Mouse (Mus musculus): ENCODE measurements around the gene Fam192a.

Fam192a gene

GRCm38 (mm10) chr8:94569419-94569818 is 32.4 kb downstream of the Fam192a start:
- no peak for DNase-seq

DNA sequence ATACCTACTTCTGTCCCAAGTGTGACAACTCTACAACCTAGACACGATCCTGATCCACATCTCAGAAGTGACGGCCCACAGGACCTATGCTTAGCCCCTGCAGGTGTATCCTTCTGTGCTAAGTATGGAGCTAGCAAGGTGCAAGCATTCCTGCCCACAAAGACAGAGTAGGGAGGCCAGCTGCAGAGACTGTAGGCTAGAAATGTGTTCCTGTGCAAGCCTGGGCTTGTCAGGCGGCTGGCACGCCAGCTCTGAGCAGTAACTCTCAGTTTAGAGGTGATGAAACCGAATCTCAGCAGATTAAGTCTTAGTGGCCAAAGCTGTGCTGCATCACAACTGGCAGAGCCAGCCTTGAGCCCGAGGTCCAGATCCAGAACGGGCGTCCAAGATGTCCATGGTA is 33.7 kb downstream of the Fam192a start:
- DNase-seq: no peak

DNA sequence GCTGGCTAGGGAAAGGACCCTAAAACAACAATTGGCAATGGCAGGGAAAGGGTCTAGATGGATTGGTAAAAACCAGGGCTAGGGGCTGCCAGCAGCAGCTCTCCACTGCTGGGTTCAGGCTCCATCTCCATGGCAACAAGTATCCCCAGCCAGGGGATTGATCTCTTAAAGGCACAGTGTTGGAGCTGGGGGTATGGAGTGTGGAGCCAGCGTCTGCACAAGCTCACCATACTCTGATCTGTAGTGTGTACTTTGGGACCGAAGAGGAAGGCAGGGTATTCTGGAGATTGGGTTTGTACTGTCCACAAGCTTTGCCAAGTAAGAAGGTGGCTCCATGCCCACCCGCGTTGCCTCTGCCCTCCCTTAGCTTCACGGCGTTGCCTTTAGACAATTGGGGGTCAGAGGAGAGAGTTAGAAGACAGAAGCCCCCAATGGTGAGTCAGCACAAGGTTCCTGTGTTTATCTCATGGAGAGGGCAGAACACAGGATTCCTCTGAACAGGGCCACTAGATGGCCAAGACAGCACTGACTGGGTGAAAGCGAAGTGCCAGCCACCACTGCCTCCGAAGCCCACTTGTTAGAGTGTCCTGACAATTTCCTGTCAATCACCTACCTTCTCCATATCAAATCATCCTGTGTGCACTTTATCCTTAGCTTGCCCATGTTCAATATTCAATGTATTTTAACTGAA is 34.5 kb downstream of the Fam192a start:
- no peak for DNase-seq

DNA sequence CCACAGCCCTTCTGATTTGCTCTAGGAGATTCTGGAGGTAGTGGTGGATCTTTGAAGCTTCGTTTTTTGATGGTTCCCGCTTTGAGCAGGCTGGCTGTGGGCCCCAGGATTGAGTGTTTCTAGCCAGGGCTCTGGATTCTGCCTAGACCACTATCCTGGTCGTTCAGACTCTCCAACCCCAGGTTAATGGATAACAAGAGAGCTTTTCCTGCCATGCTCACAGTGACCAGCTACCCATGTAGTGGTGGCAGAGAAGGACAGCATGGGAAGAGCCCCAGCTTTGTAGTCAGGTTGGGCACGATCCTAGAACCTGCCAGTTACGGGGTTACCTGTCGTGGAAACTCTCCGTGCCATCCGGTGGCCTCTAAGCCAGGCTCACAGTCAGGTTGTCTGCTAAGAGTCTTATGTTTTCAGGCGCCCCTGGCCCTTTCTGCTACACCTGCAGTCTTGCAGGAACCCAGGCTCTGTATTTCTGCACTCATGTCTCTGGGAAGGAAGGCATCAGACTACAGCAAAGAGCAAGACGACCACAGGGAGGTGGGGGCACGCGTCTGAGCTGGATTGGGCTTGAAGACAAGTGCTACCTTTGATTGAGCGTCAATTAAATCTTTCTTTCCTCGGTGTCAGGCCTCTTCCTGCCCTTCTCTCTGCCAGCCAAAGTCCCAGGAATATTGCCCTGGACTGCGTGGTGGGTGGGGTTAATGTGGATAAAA is 35.2 kb downstream of the Fam192a start:
- no peak for DNase-seq

DNA sequence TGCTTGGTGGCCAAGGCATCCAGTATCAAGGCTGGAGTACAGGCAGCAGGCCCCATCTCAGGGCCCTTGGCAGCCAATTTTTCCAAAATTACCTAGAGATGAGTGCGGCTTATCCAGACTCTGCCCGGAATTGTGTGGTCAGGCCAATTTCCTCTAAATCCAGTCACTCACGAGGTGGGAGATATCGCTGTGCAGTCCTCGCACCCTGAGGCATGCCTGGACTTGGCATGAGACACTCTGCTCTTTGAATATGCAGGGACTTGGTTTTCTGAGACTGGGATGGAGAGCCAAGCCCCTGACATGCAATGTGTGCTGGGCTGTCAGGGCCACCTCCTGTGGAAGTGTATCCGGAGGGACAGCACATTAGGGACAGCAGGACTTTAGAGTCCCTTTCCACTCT is 35.8 kb downstream of the Fam192a start:
- DNase-seq: no peak

DNA sequence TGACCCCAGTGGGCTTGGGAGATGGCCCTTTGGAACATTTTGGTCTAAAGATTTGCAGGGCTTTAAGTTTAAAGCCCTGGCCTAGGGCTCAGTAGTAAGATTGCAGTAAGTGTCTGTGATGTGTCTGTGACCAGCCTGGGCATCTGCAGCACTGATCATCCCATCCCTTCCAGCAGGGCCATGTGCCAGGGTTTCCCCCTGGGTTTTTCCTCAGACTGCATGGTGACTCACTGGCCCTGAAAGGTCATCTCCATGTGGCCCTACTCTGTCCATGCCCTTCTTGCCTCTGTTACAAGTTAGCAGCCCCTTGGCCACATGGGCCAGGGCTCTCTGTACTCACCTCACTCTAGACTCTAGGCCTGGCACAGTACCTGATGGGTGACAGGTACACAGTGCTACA is 37.4 kb downstream of the Fam192a start:
- DNase-seq: no peak

DNA sequence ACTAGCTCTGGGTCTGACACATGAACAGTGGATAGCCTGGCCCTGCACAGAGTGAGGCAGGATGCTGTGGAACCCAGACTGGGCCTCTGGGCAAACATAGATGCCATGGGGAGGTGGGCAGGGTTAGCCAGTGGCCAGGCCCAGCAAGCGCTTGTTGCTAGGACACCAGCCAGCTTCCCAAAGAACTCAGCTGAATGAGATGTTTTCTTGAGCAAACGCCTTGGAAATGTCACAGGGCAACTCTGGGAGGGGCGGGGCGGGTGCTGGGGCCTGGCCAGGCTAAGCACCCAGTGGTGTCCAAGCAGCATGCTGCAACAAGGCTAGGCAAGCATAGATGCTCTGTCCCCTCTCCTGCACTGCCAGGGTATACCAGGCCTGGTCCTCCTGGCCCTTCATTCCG is 40.5 kb downstream of the Fam192a start:
- no peak for DNase-seq

DNA sequence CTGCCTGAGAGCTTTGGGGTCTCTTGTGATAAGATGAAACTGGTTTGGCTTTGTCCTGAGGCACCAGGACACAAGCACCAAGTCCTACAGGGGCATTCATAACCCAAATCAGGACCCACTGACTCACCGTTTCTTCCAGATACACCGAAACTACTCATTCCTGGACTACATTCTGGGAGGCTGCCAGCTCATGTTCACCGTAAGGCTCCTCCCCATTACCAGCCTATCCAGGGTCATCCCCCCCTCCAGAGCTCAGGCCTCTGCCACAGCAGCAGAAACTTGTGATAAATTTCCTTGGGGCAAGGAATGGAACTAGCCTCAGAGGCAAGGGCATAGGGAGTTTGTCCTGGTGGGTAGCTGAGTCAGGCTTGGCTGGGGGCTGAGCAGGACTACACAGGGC is 44.5 kb downstream of the Fam192a start:
- DNase-seq: no peak

DNA sequence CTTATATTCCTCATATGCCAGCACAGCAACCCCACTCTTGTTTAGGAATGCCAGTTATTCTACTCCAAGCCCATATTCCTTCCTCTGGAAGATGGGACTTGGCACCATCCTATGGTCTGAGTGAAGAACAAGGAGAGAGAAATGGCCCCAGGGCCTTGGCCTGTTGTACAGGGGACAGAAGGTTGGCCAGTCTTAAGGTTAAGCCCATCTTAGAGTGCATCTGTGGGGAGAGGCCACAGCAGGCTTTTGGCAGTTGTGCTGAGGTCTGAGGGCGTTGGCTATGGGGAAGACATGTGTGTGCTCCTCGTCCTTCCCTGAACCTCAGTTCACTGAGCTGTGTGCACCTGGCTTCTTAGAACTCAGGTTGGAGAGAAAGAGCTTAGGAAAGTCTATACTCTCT is 49.1 kb downstream of the Fam192a start:
- DNase-seq: no peak

DNA sequence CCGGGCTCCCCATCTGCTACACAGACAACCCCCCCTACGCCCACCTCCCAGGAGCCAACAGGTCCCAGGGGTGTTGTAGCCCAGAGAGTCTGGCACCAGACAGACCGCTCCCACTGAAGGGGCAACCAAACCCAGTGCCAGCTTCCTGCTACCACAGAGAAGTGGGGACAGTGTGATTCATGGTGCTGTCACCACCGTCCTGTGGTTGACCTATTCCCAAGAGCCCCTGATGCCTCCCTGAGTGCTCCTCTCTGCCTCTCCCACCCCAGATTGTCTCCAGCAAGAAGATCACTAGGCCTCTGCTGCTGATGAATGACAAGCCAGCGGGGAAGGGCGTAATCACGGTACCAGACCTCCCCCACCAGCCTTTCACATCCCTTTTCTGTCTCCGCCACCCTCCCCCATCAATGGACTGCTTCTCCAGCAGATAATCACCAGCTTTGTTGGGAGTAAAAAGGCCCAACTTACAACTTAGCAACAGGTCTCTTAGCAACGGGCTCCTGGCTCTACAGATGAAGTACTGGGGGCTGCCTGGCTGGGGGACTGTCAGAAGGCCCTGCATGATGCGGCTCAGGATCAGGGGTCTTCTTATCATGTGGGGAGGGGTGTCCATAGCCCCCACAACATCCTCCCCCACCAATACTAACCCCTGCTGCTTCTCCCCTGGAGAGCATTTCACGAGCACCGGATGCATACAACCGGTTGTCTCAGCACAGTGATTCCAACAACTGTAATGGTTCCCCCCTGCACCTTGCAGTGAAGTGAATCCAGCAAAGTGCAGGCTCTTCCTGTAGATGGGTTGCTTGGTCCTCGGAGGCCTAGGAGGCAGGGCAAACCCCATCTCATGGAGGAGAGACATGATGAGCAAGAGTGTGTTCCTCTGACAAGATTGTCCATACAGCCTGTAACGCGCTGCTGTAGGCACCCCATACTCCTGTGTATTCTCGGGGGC is 50.0 kb downstream of the Fam192a start:
- peak; percentile 58 for DNase-seq

- no peak for DNase-seq
These were observed 51.8 kb downstream of the Fam192a start for GRCm38 (mm10) chr8:94549998-94550397.

DNA sequence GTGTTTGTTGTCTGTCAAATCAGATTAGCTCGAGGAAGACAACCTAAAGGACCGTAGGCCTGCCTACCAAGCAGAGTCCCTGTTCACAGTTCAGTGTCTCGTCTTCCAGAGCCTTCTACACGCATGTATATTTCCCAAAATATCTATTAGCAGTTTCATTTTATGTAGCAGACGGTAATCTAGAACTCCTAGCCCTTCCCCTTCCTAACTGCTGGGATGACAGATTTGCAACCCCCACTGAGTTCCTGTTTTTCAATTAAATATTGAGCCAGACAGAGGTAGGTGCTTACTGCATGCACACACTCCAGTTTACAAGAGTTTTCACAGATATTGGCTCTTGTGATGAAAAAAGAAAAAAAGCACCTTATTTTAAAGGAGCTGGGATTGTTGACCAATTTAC is 52.3 kb downstream of the Fam192a start:
- no peak for DNase-seq

DNA sequence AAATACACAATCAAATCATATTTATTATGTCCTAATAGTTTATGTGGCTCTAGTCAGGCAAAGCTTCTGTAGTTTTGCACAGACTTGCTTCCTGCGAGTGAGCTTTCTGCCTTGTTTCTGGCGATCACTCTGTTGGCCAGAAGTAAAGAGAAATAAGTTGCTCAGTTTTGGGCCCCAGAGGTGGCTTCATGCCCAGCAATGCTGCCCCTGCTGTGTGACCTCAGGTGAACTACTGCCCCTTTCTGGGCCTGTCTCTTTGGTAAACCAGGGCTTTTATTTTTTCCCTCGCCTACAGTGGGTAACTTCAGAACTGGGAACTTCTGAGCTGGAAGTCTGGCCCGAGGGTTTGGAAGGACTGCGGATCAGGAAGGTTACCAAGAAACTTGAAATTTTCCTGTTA is 52.8 kb downstream of the Fam192a start:
- no peak for DNase-seq

DNA sequence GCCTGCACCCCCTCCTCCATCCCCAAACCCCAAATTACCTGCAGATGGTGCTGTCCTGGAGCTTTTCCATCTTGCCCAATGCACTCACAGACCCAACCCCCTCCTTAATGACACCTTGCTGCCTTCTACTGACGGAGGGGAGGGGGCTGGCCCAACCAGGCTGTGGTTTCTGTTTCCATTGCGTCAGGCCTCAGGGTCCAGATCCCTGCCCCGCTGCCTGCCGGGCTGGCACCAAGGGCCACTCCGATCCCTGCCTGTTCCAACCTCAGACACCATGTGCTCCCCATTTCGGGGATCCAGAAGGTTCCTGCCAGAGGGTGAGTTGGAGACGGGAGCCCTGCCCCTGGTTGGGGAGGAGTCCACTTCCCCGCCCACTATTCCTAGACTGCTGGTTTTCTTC is 57.8 kb downstream of the Fam192a start:
- no peak for DNase-seq

DNA sequence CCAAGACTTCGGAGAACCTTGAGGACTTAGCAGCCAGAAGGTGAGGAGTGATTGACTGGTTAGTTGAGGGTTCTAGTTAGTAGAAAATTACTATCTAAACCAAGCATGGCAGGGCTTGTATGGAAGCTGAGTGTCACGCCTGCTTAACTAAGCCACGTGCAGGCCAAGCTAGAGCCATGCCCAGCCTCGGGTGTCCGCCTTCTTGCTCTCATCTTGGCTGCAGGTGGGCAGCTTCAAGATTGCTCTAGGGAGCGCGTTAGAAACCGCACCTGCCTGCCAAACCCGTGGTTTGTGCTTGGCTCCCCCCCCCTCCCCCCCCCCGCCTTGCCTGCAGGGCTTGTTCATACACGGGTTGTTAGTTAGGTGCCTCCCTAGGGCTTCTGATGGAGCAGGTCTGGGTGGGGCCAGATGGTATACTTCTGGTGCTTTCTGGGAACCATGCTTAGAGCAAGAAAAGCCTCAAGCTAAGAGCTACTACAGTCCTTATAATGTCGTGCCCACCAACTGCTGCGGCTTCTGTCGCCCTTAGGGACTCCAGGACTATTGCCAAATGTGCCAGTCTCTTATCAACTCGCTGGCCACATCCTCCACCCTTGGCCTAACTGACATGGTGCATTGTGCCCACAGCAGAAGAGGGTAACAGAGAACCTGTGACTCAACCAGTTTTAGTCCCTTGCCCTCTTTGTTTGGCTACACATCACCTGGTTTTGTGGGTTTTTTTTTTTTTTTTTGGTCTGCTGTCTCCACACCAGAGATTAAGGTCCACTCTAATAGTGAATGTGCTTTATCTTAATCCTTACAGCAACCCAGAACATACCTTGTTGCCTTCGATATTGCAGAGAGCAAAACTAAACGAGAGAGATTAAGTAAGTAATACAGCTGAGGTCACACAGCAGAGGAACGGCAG is 60.7 kb downstream of the Fam192a start:
- no peak for DNase-seq

- DNase-seq: no peak
These were observed 61.8 kb downstream of the Fam192a start for GRCm38 (mm10) chr8:94540025-94540424.

DNA sequence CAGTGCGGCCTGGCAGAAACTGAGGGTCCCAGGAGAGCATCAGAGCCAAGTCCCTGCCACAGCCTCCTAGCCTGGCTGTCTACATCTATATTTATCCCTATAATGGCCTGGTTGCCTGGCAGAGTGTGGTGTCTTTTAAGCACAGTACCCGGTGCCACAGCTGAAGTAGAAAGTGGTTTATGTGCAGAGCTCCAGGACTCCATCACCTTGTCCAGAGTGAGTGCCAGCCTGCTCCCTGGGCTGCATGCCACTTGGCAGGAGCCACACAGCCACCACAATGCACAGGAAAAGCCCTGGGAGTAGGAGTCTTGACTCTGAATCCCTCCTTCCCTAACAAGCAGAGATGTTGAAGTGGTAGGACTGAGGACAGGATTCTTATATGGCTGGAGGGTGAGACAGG is 64.3 kb downstream of the Fam192a start:
- DNase-seq: no peak

GRCm38 (mm10) chr8:94535631-94536030 is 66.2 kb downstream of the Fam192a start:
- no peak for DNase-seq

DNA sequence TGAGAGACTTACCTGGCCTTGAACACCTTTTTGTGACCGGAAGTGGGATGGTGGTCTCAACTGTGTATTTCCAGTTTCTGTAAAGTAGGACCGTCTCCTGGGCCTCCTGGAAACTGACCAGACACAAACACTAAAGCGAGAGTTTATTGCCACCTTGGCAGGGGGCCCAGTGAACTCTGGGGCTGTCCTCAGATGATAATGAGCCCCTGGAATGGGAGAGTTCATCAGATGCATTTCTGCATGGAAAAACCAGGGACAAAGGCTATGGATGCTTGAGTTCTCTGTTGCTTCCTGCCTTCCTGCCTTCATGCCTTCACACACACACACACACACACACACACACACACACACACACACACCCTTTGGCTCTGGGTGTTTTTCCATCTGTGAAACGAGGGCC is 67.2 kb downstream of the Fam192a start:
- no peak for DNase-seq

- DNase-seq: peak; percentile 65
These were observed 68.7 kb downstream of the Fam192a start, which contains the start of gene Cpne2 for GRCm38 (mm10) chr8:94532873-94533671. TSS of gene Cpne2 (plus strand) at chr8:94532990.

DNA sequence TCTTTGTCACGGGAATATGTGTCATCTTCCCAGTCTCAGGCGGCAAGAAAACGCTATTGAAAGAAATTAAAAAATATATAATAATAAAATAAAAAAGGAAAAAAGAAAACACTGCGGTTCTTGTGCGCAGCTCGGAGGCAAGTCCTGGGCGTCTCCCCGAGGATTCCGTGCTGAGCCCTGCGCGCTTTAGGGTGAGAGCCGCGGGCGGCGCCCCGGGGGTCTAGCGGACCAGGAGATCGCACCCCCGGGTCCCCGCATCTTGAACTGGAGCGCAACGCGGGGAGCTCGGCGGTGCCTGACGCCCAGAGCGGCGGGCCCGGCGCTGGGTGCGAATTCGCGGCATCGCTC is 69.3 kb downstream of the Fam192a start:
- DNase-seq: no peak

DNA sequence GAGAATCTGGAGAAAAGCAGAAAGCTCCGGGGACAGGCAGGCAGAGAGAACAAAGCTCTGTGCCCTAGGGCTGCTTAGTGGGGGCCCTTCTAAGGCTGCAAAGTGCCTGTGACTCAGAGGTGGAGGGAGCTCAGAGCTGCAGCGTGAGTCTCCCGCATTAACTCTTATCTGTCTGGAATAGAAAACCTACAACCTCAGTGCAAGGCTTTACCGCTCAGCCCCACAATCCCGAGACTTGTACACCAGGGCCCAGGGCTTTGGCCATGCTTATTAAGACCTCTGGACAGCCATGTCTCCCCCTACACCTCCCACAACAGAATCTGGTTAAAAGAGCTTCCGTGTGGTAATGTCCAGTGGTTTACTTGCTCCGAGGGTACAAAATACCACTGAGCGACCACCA is 69.8 kb downstream of the Fam192a start:
- no peak for DNase-seq

Data from right cerebral cortex, postnatal 25 days (tissue).